Mouse (Mus musculus) G1E (cell line): ENCODE measurements around the gene Ttf1. TPM values are rescaled to one million over a fixed set of nuclear protein-coding genes. Genes with fewer than 3 reads are reported as not detected.

ENCODE experiments used
- ATAC-seq: 2 replicates; pipeline ENCODE4 v1.8.0; 2016; ENCODE audit warnings: mild to moderate bottlenecking; ENCODE audit not compliant: insufficient number of reproducible peaks, poor library complexity, low FRiP score, severe bottlenecking; ENCODE audit errors: extremely low read depth
- DNase-seq: peaks from one replicate; pipeline ENCODE4 v3.0.0; 2012; ENCODE audit warnings: low spot score
- H3K27me3 ChIP-seq: 2 replicates; pipeline ENCODE4 v1.6.1; 2012; ENCODE audit warnings: mild to moderate bottlenecking, low read length, inconsistent platforms; ENCODE audit not compliant: insufficient read depth
- H3K36me3 ChIP-seq: replicated peaks from 2 replicates; pipeline ENCODE3; 2012; ENCODE audit warnings: mild to moderate bottlenecking, inconsistent platforms
- H3K4me1 ChIP-seq: 2 replicates; pipeline ENCODE4 v1.6.1; 2012; ENCODE audit warnings: low read depth, low read length, inconsistent platforms, mixed read lengths; ENCODE audit not compliant: insufficient read depth
- H3K4me3 ChIP-seq: 2 replicates; pipeline ENCODE4 v1.5.1; 2012; ENCODE audit warnings: low read depth, mild to moderate bottlenecking, inconsistent platforms, low read length, moderate library complexity, mixed read lengths
- H3K9me3 ChIP-seq: replicated peaks from 2 replicates; pipeline ENCODE4 v1.6.1; 2012; ENCODE audit warnings: inconsistent platforms
- CTCF ChIP-seq: IDR thresholded peaks from 2 replicates; pipeline ENCODE4 v1.5.1; 2012; ENCODE audit warnings: low read depth, low read length, inconsistent platforms, mixed read lengths
- GATA1 ChIP-seq: IDR thresholded peaks from 2 replicates; pipeline ENCODE4 v1.6.1; 2012; ENCODE audit warnings: borderline replicate concordance, low read length, inconsistent platforms, mixed read lengths
- GATA2 ChIP-seq: IDR thresholded peaks from 2 replicates; pipeline ENCODE4 v1.6.1; 2012; ENCODE audit warnings: low read depth, low read length, inconsistent platforms, borderline replicate concordance
- POLR2AphosphoS5 ChIP-seq: IDR thresholded peaks from 2 replicates; pipeline ENCODE4 v1.6.1; 2012; ENCODE audit warnings: low read depth, low read length, inconsistent platforms; ENCODE audit not compliant: insufficient replicate concordance
- TAL1 ChIP-seq: conservative IDR thresholded peaks from 2 replicates; pipeline ENCODE4 v1.6.1; 2012; ENCODE audit warnings: low read depth, low read length, inconsistent platforms, mixed read lengths
- polyA plus RNA-seq: library from polyadenylated mRNA; stranded (reverse); fragments of >175 nt; gene quantifications from 2 replicates; pipeline ENCODE4 v1.2.3, GENCODE M21; 2012
- total RNA-seq, 2 experiments: library from RNA; stranded (forward) in 1 of 2; stranded (reverse) in 1 of 2; fragments of 200-1000 nt in 1 of 2; fragments of >200 nt in 1 of 2; fragmentation: Nextera tagmentation in 1 of 2; gene quantifications; 2 replicates each; pipeline ENCODE4 v1.2.3; 2014 to 2017

Ttf1 gene
- total and polyA plus RNA-seq, 3 experiments, result 7.8 to 39.2 (median 21.5) TPM

- no peaks in the 10 kb centered on the region for H3K9me3 ChIP-seq
- peaks cover 23% of the 10 kb centered on the region for H3K27me3 ChIP-seq
- peak; percentile 37 for DNase-seq
- peak overlapping the region; percentile 72 for H3K4me3 ChIP-seq
- peaks cover 16% of the 10 kb centered on the region for H3K4me1 ChIP-seq
- no peak for TF ChIP-seq GATA2
- TF ChIP-seq POLR2AphosphoS5, result no peak
- TF ChIP-seq CTCF, result peak; percentile 7; the same call in 1 of the 2 replicates
- no peak for TF ChIP-seq TAL1
- TF ChIP-seq GATA1, result no peak
- ATAC-seq, result peak; percentile 28; the same call in 1 of the 2 replicates
- H3K36me3 ChIP-seq, result no peaks in the 10 kb centered on the region
These were observed 6.1 kb upstream of the Ttf1 start for GRCm38 (mm10) chr2:29053802-29054544.

GRCm38 (mm10) chr2:29054545-29054935 lies 5.5 kb upstream of the Ttf1 start:
- ATAC-seq (no peak), DNase-seq (no peak)
- no peak for TF ChIP-seq GATA1
- no peak for TF ChIP-seq POLR2AphosphoS5
- no peak for TF ChIP-seq GATA2
- TF ChIP-seq CTCF, result no peak
- no peak for TF ChIP-seq TAL1
- Histone ChIP-seq H3K9me3 (no peaks in the 10 kb centered on the region), H3K4me1 (peaks cover 19% of the 10 kb centered on the region), H3K27me3 (peaks cover 18% of the 10 kb centered on the region), H3K36me3 (no peaks in the 10 kb centered on the region), H3K4me3 (peak overlapping the region; percentile 72)

GRCm38 (mm10) chr2:29054991-29055390 lies 5.1 kb upstream of the Ttf1 start, which contains the start of gene Cfap77:
Gene Cfap77, minus strand, starts transcription at chr2:29055066.
- H3K27me3 ChIP-seq, result peaks cover 16% of the 10 kb centered on the region
- no peaks in the 10 kb centered on the region for H3K36me3 ChIP-seq
- H3K4me3 ChIP-seq, result peak within 1 kb of the TSS; percentile 72
- ATAC-seq, result no peak
- no peaks in the 10 kb centered on the region for H3K9me3 ChIP-seq
- TF ChIP-seq GATA2, result no peak
- H3K4me1 ChIP-seq, result peaks cover 19% of the 10 kb centered on the region
- peak; percentile 62 for DNase-seq

- Histone ChIP-seq H3K27me3 (no peaks in the 10 kb centered on the region), H3K36me3 (peaks cover 93% of the 10 kb centered on the region), H3K4me3 (no peak overlapping the region), H3K4me1 (peaks cover 25% of the 10 kb centered on the region), H3K9me3 (no peaks in the 10 kb centered on the region)
- no peak for TF ChIP-seq TAL1
- no peak for TF ChIP-seq GATA1
- no peak for TF ChIP-seq POLR2AphosphoS5
- no peak for TF ChIP-seq CTCF
- TF ChIP-seq GATA2, result no peak
- DNase-seq, result no peak
- ATAC-seq, result no peak
These were observed 5.7 kb downstream of the Ttf1 start for GRCm38 (mm10) chr2:29065796-29066195.

GRCm38 (mm10) chr2:29066410-29066809 lies 6.3 kb downstream of the Ttf1 start:
- DNase-seq, result no peak
- ATAC-seq, result no peak
- no peak for TF ChIP-seq TAL1
- TF ChIP-seq GATA2, result no peak
- TF ChIP-seq CTCF, result no peak
- TF ChIP-seq GATA1, result no peak
- TF ChIP-seq POLR2AphosphoS5, result no peak
- Histone ChIP-seq H3K36me3 (peaks cover 97% of the 10 kb centered on the region), H3K4me3 (no peak overlapping the region), H3K4me1 (peaks cover 21% of the 10 kb centered on the region), H3K9me3 (no peaks in the 10 kb centered on the region), H3K27me3 (no peaks in the 10 kb centered on the region)

- peaks cover 93% of the 10 kb centered on the region for H3K36me3 ChIP-seq
- TF ChIP-seq CTCF (no peak), TAL1 (no peak)
- ATAC-seq (no peak), DNase-seq (no peak)
- no peaks in the 10 kb centered on the region for H3K4me1 ChIP-seq
- H3K27me3 ChIP-seq, result no peaks in the 10 kb centered on the region
- H3K9me3 ChIP-seq, result no peaks in the 10 kb centered on the region
- H3K4me3 ChIP-seq, result no peak overlapping the region
These were observed 14.6 kb downstream of the Ttf1 start for GRCm38 (mm10) chr2:29074676-29075075.

GRCm38 (mm10) chr2:29075331-29076070 lies 15.4 kb downstream of the Ttf1 start:
- no peaks in the 10 kb centered on the region for H3K27me3 ChIP-seq
- DNase-seq (no peak), ATAC-seq (no peak)
- no peak overlapping the region for H3K4me3 ChIP-seq
- H3K9me3 ChIP-seq, result no peaks in the 10 kb centered on the region
- peaks cover 93% of the 10 kb centered on the region for H3K36me3 ChIP-seq
- TF ChIP-seq TAL1 (no peak), CTCF (no peak), POLR2AphosphoS5 (no peak), GATA2 (no peak), GATA1 (no peak)
- H3K4me1 ChIP-seq, result no peaks in the 10 kb centered on the region
